8 mouse cellular contexts compared by ENCODE assay signal in the genomic region with DNA sequence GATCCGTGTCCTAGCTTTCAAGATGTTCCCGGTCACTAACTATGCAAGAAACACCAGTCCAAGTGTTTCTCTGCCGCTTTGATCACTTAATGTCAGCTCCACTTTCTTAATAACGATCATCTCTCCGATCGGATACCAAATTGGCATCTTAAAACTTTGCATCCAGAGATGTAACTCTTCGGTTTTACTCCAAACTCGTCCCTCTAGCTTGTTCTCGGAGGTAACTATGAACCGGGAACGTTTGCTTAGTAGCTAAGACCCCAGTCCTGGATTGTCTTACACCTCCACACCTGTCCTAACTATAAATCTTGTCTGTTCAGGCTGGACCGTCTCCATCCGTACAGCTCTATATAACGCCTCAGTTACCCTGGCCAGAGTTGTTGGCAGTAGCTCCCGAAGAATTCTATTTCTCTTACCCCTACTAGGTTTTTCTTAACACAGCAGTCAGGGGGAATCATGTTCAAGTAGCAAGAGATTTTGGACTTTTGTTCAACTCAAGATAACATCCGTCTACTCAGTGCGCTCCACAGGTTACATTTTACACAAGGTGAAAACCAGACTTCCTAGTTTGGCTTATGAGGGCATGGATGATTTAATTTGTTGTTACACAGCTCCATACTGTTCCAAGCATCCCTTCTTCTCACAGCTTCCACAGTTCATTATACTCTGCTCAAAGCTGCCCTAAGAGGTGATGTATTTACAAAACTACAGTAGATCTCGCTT. TPM values are rescaled to one million over a fixed set of nuclear protein-coding genes. Genes with fewer than 3 reads are reported as not detected.
DNase-seq lines count a peak whose midpoint lies in the region; TF ChIP-seq lines count a peak whose summit lies in the region.

No protein-coding gene starts in this region.

- peak; percentile 14 for DNase-seq in layer of hippocampus, adult 9-11 months
- DNase-seq in layer of hippocampus, adult 11-12 months (ENCODE audit: low spot score): no peak
- DNase-seq in gastrocnemius, adult 2 months: peak; percentile 75
- peak; percentile 20 for DNase-seq in kidney, postnatal 14 days
- no peak for DNase-seq in layer of hippocampus, adult 18-20 months (ENCODE audit: low spot score in 2 of 2)
- no peak for DNase-seq in left cerebral cortex, adult 9 months (ENCODE audit: low spot score in 2 of 2)

- peak overlapping the region; percentile 96 for H3K27ac ChIP-seq in brown adipose tissue, adult 24 weeks (replicated peaks; ENCODE audit: low read depth, low read length)
- peak overlapping the region; percentile 100 for H3K27ac ChIP-seq in gastrocnemius, adult 2 months
- H3K27ac ChIP-seq in olfactory bulb, adult 2 months (ENCODE audit: insufficient read depth, low read depth, low read length): peak overlapping the region; percentile 95

- no peak for TF ChIP-seq CTCF in gastrocnemius, adult 2 months (IDR thresholded peaks at IDR 0.05)
- no peak for TF ChIP-seq CTCF in olfactory bulb, adult 2 months (IDR thresholded peaks at IDR 0.05; ENCODE audit: insufficient read depth, low read depth, low read length)

- intact Hi-C loops in gastrocnemius, adult 2 months (cut with DNase I): loop anchor here (5.0 kb wide), 1 partner anchor 267 kb away; a partner anchor contains a TSS

- peak overlapping the region; percentile 90 for H3K4me3 ChIP-seq in brown adipose tissue, adult 24 weeks (ENCODE audit: insufficient read depth, low read depth, low read length)
- H3K4me3 ChIP-seq in gastrocnemius, adult 2 months: peak overlapping the region; percentile 94
- peak overlapping the region; percentile 84 for H3K4me3 ChIP-seq in olfactory bulb, adult 2 months (ENCODE audit: insufficient read depth, low read depth, low read length)

- TF ChIP-seq POLR2A in olfactory bulb, adult 2 months (IDR thresholded peaks at IDR 0.05; ENCODE audit: insufficient read depth, low read depth, low read length): no peak

- 6% methylated on average over 18 of the region's 18 CpGs for WGBS in olfactory bulb, adult 2 months

- H3K4me1 ChIP-seq in brown adipose tissue, adult 24 weeks (ENCODE audit: control insufficient read depth, insufficient read depth, insufficient read length, low read length): peaks cover 12% of the 10 kb centered on the region
- peaks cover 5% of the 10 kb centered on the region; the same call in 1 of the 2 replicates for H3K4me1 ChIP-seq in olfactory bulb, adult 2 months (ENCODE audit: control insufficient read depth, insufficient read depth, low read length)

RNA-seq across cellular contexts. Expression of a gene that starts 2.8 kb away (rescaled TPM):
- 45.1 and 57.4 TPM in 2 replicates for polyA plus RNA-seq in brown adipose tissue, adult 24 weeks (2012; ENCODE audit: insufficient read depth, insufficient read length, missing spikeins)
- total RNA-seq in gastrocnemius, adult 2 months (2021): 10 to 100 TPM; 92.8 to 96.2 TPM
- polyA plus RNA-seq in olfactory bulb, adult 2 months (2012; ENCODE audit: insufficient read depth, insufficient read length, low replicate concordance, missing spikeins): 429 TPM in 1 of 2 replicates, not detected in the other
- 10 to 100 TPM; 89.8 to 94.0 TPM for total RNA-seq in layer of hippocampus, adult 18-20 months (2021)

Comparison
In these comparisons a context has a peak if more than half of its experiments do, and no peak if none do; other contexts are left out.
1. DNase-seq: peak in layer of hippocampus, adult 9-11 months (single experiment), gastrocnemius, adult 2 months (single experiment) and kidney, postnatal 14 days (single experiment); none in layer of hippocampus, adult 11-12 months (single experiment), layer of hippocampus, adult 18-20 months (0 of 2) and left cerebral cortex, adult 9 months (0 of 2).
2. Peak in every context shown above with its lines, with median percentiles within 50 percentile points of each other: H3K27ac ChIP-seq and H3K4me3 ChIP-seq.